Mouse (Mus musculus) myocyte (in vitro differentiated cells): ENCODE data around the gene Cep295.

Experiments
- CEBPB ChIP-seq: IDR thresholded peaks from 2 replicates; pipeline ENCODE4 v1.6.1; 2011; ENCODE audit warnings: mild to moderate bottlenecking, moderate library complexity; ENCODE audit not compliant: poor library complexity, insufficient read depth, severe bottlenecking
- E2F4 ChIP-seq: IDR thresholded peaks from one replicate; pipeline ENCODE4 v1.6.1; 2011; ENCODE audit warnings: mild to moderate bottlenecking, control low read depth, moderate library complexity; ENCODE audit not compliant: insufficient read depth
- MAX ChIP-seq: IDR thresholded peaks from one replicate; pipeline ENCODE4 v1.6.1; 2011; ENCODE audit warnings: low read depth, mild to moderate bottlenecking, control low read depth
- MYOD1 ChIP-seq, 3 experiments: IDR thresholded peaks; one replicate each; pipeline ENCODE4 v1.6.1; 2011; ENCODE audit warnings: control low read depth in 2 of 3, low read depth in 2 of 3, mild to moderate bottlenecking in 2 of 3, moderate library complexity in 1 of 3; ENCODE audit not compliant: insufficient read length in 2 of 3, control insufficient read depth in 1 of 3
- MYOG ChIP-seq, 3 experiments: IDR thresholded peaks; one replicate each; pipeline ENCODE4 v1.6.1; 2011; ENCODE audit warnings: control low read depth in 2 of 3, low read depth in 2 of 3, mild to moderate bottlenecking in 2 of 3; ENCODE audit not compliant: insufficient read length in 2 of 3, control insufficient read depth in 1 of 3, insufficient read depth in 1 of 3
- POLR2A ChIP-seq: IDR thresholded peaks from one replicate; pipeline ENCODE4 v1.6.1; 2011; ENCODE audit warnings: low read depth, mild to moderate bottlenecking, control low read depth, moderate library complexity; ENCODE audit not compliant: insufficient read length
- POLR2AphosphoS2 ChIP-seq: IDR thresholded peaks from one replicate; pipeline ENCODE4 v1.6.1; 2011; ENCODE audit warnings: low read depth, control low read depth; ENCODE audit not compliant: insufficient read length
- REST ChIP-seq: IDR thresholded peaks from one replicate; pipeline ENCODE4 v1.6.1; 2011; ENCODE audit warnings: mild to moderate bottlenecking, control low read depth, moderate library complexity; ENCODE audit not compliant: insufficient read depth, insufficient read length
- TCF12 ChIP-seq: IDR thresholded peaks from one replicate; pipeline ENCODE4 v1.6.1; 2011; ENCODE audit warnings: mild to moderate bottlenecking, control low read depth; ENCODE audit not compliant: poor library complexity, insufficient read depth, severe bottlenecking
- TCF3 ChIP-seq: IDR thresholded peaks from one replicate; pipeline ENCODE4 v1.6.1; 2011; ENCODE audit warnings: low read depth, control low read depth; ENCODE audit not compliant: insufficient read length
- USF1 ChIP-seq: IDR thresholded peaks from one replicate; pipeline ENCODE4 v1.6.1; 2011; ENCODE audit warnings: low read depth, mild to moderate bottlenecking, control low read depth, moderate library complexity

GRCm38 (mm10) chr9:15337776-15338175, 19.8 kb downstream of the Cep295 start:
- TF ChIP-seq USF1 (no peak), POLR2A (no peak), MAX (no peak), E2F4 (no peak), POLR2AphosphoS2 (no peak), REST (no peak), MYOD1 (IDR thresholded peaks at IDR 0.05; ENCODE audit: control insufficient read depth in 1 of 3, insufficient read length in 2 of 3, low read depth in 2 of 3) (no peak), TCF12 (no peak), CEBPB (no peak), TCF3 (no peak), MYOG (IDR thresholded peaks at IDR 0.05; ENCODE audit: control insufficient read depth in 1 of 3, insufficient read depth in 1 of 3, insufficient read length in 2 of 3, low read depth in 2 of 3) (no peak)
